Mouse (Mus musculus): ENCODE measurements around the gene Hist1h2bf. TPM values are rescaled to one million over a fixed set of nuclear protein-coding genes. Genes with fewer than 3 reads are reported as not detected.
A peak's percentile ranks its signal among the peaks of the same experiment; 100 is the strongest.
"Not testable (repeated sequence)": the region's sequence is repeated elsewhere in the genome, so short reads cannot be mapped to it uniquely, and the experiment has no call there.

Hist1h2bf gene
- polyA plus RNA-seq, 1 experiment from 2014 or later: 4.8 TPM

- Histone ChIP-seq H3K4me3 (peak overlapping the region; percentile 61), H3K27ac (replicated peaks) (peak overlapping the region; percentile 92), H3K4me1 (peaks cover 26% of the 10 kb centered on the region)
- H3K27me3 ChIP-seq (replicated peaks; ENCODE audit: low read depth, poor library complexity, severe bottlenecking); H3K9me3 ChIP-seq; H3K36me3 ChIP-seq (replicated peaks): not testable (repeated sequence)
- peak; percentile 41 for DNase-seq (ENCODE audit: low spot score)
- 12% methylated on average over 20 of the region's 20 CpGs for WGBS
These were observed 730 bp downstream of the Hist1h2bf start for GRCm38 (mm10) chr13:23573034-23573897.

- 47% methylated on average over 2 of the region's 2 CpGs for WGBS
- H3K36me3 ChIP-seq (replicated peaks): no peaks in the 10 kb centered on the region
- H3K9me3 ChIP-seq: no peaks in the 10 kb centered on the region
- no peak for DNase-seq (ENCODE audit: low spot score)
- peaks cover 26% of the 10 kb centered on the region for H3K4me1 ChIP-seq
- no peaks in the 10 kb centered on the region for H3K27me3 ChIP-seq (replicated peaks; ENCODE audit: low read depth, poor library complexity, severe bottlenecking)
- peak overlapping the region; percentile 61 for H3K4me3 ChIP-seq
- H3K27ac ChIP-seq (replicated peaks): peak overlapping the region; percentile 92
These were observed 1.6 kb downstream of the Hist1h2bf start for GRCm38 (mm10) chr13:23572218-23573033.

- H3K9me3 ChIP-seq; H3K27me3 ChIP-seq (replicated peaks; ENCODE audit: low read depth, poor library complexity, severe bottlenecking); H3K36me3 ChIP-seq (replicated peaks): not testable (repeated sequence)
- Histone ChIP-seq H3K27ac (replicated peaks) (peak overlapping the region; percentile 92), H3K4me3 (peak overlapping the region; percentile 61), H3K4me1 (peaks cover 18% of the 10 kb centered on the region)
- under 1% methylated on average over 20 of the region's 34 CpGs for WGBS
- peak; percentile 26 for DNase-seq (ENCODE audit: low spot score)
These were observed 2.3 kb downstream of the Hist1h2bf start for GRCm38 (mm10) chr13:23571504-23572217.

GRCm38 (mm10) chr13:23571022-23571503, 2.9 kb downstream of the Hist1h2bf start, which contains the start of the genes Hist1h2ae and Hist1h2bg:
Gene Hist1h2ae, minus strand, starts transcription at chr13:23571220.
Gene Hist1h2bg, plus strand, starts transcription at chr13:23571396.
- WGBS: under 1% methylated on average over 18 of the region's 18 CpGs
- no peaks in the 10 kb centered on the region for H3K27me3 ChIP-seq (replicated peaks; ENCODE audit: low read depth, poor library complexity, severe bottlenecking)
- no peaks in the 10 kb centered on the region for H3K36me3 ChIP-seq (replicated peaks)
- H3K9me3 ChIP-seq: no peaks in the 10 kb centered on the region
- H3K27ac ChIP-seq (replicated peaks): peak within 1 kb of the TSS; percentile 98
- peak within 1 kb of the TSS; percentile 61 for H3K4me3 ChIP-seq
- H3K4me1 ChIP-seq: peaks cover 13% of the 10 kb centered on the region
- peak; percentile 79 for DNase-seq (ENCODE audit: low spot score)

- Histone ChIP-seq H3K27ac (replicated peaks) (peak overlapping the region; percentile 98), H3K4me3 (peak overlapping the region; percentile 61), H3K4me1 (peaks cover 13% of the 10 kb centered on the region)
- not testable (repeated sequence) for H3K36me3 ChIP-seq (replicated peaks); H3K27me3 ChIP-seq (replicated peaks; ENCODE audit: low read depth, poor library complexity, severe bottlenecking); H3K9me3 ChIP-seq
- 1% methylated on average over 29 of the region's 41 CpGs for WGBS
- peak; percentile 26 for DNase-seq (ENCODE audit: low spot score)
These were observed 3.6 kb downstream of the Hist1h2bf start for GRCm38 (mm10) chr13:23570261-23571021.

- WGBS: 88% methylated on average over 2 of the region's 2 CpGs
These were observed 9.5 kb downstream of the Hist1h2bf start for GRCm38 (mm10) chr13:23564482-23564881.

GRCm38 (mm10) chr13:23562699-23563462, 11.1 kb downstream of the Hist1h2bf start:
- Histone ChIP-seq H3K27me3 (replicated peaks; ENCODE audit: low read depth, poor library complexity, severe bottlenecking) (no peaks in the 10 kb centered on the region), H3K4me3 (peak overlapping the region; percentile 55), H3K36me3 (replicated peaks) (no peaks in the 10 kb centered on the region), H3K27ac (replicated peaks) (peak overlapping the region; percentile 98), H3K4me1 (0 out of 2 replicates have a peak, but pooled peaks cover 3% of the 10 kb centered on the region), H3K9me3 (no peaks in the 10 kb centered on the region)
- peak; percentile 42 for DNase-seq (ENCODE audit: low spot score)
- 4% methylated on average over 18 of the region's 18 CpGs for WGBS

More at GRCm38 (mm10) chr13:23564482-23564881, 9.5 kb downstream of the Hist1h2bf start:
- Histone ChIP-seq H3K9me3 (no peaks in the 10 kb centered on the region), H3K36me3 (replicated peaks) (no peaks in the 10 kb centered on the region), H3K4me1 (0 out of 2 replicates have a peak, but pooled peaks cover 3% of the 10 kb centered on the region), H3K27ac (replicated peaks) (peak overlapping the region; percentile 98), H3K4me3 (no peak overlapping the region), H3K27me3 (replicated peaks; ENCODE audit: low read depth, poor library complexity, severe bottlenecking) (no peaks in the 10 kb centered on the region)
- no peak for DNase-seq (ENCODE audit: low spot score)

- peak; percentile 94 for DNase-seq (ENCODE audit: low spot score)
- H3K9me3 ChIP-seq; H3K27me3 ChIP-seq (replicated peaks; ENCODE audit: low read depth, poor library complexity, severe bottlenecking); H3K4me1 ChIP-seq; H3K36me3 ChIP-seq (replicated peaks): not testable (repeated sequence)
- WGBS: under 1% methylated on average over 67 of the region's 67 CpGs
- Histone ChIP-seq H3K27ac (replicated peaks) (peak within 1 kb of the TSS; percentile 98), H3K4me3 (peak within 1 kb of the TSS; percentile 55)
These were observed 11.9 kb downstream of the Hist1h2bf start, which contains the start of gene Hist1h3e for GRCm38 (mm10) chr13:23561883-23562659. Gene Hist1h3e, minus strand, starts transcription at chr13:23562369.

GRCm38 (mm10) chr13:23561531-23561882, 12.5 kb downstream of the Hist1h2bf start:
- not testable (repeated sequence) for H3K27me3 ChIP-seq (replicated peaks; ENCODE audit: low read depth, poor library complexity, severe bottlenecking); H3K9me3 ChIP-seq; DNase-seq (ENCODE audit: low spot score); H3K4me1 ChIP-seq; H3K36me3 ChIP-seq (replicated peaks)
- peak overlapping the region; percentile 55 for H3K4me3 ChIP-seq
- WGBS: 0% methylated on average over 2 of the region's 5 CpGs
- H3K27ac ChIP-seq (replicated peaks): peak overlapping the region; percentile 98

GRCm38 (mm10) chr13:23560699-23561098, 13.3 kb downstream of the Hist1h2bf start:
- 21% methylated on average over 2 of the region's 2 CpGs for WGBS
- H3K4me1 ChIP-seq; H3K27me3 ChIP-seq (replicated peaks; ENCODE audit: low read depth, poor library complexity, severe bottlenecking); DNase-seq (ENCODE audit: low spot score); H3K36me3 ChIP-seq (replicated peaks); H3K9me3 ChIP-seq: not testable (repeated sequence)
- peak overlapping the region; percentile 71 for H3K27ac ChIP-seq (replicated peaks)
- peak overlapping the region; percentile 33; the same call in 1 of the 2 replicates for H3K4me3 ChIP-seq
